11 mouse cellular contexts compared by ENCODE assay signal in genomic region chr13:49391374-49391773, GRCm38 (mm10). TPM values are rescaled to one million over a fixed set of nuclear protein-coding genes. Genes with fewer than 3 reads are reported as not detected.
DNase-seq lines count a peak whose midpoint lies in the region; ATAC-seq lines count a peak whose summit lies in the region.
"Had no signal": no experiment of that assay in that cellular context is flagged by ENCODE, and none has a peak within 500 bp of the region (broad histone marks: within the 10 kb centered on the region; RNA-seq: fewer than 3 reads in every experiment).

No protein-coding gene starts in this region.

- H3K27ac ChIP-seq in kidney, embryonic 15.5 days: no peak overlapping the region
- H3K27ac ChIP-seq: embryonic facial prominence, embryonic 15.5 days; hindbrain, embryonic 12.5 days had no signal

- H3K4me2 ChIP-seq in kidney, embryonic 15.5 days: no peak overlapping the region
- H3K4me2 ChIP-seq: embryonic facial prominence, embryonic 15.5 days; hindbrain, embryonic 12.5 days had no signal

- no peak for ATAC-seq in kidney, embryonic 15.5 days (replicated peaks; ENCODE audit: low FRiP score)

- H3K36me3 ChIP-seq in kidney, embryonic 15.5 days: peaks cover 14% of the 10 kb centered on the region

- no peaks in the 10 kb centered on the region for H3K27me3 ChIP-seq in kidney, embryonic 15.5 days
- H3K27me3 ChIP-seq: embryonic facial prominence, embryonic 15.5 days; hindbrain, embryonic 12.5 days had no signal

- H3K4me1 ChIP-seq in kidney, embryonic 15.5 days: no peaks in the 10 kb centered on the region
- H3K4me1 ChIP-seq: embryonic facial prominence, embryonic 15.5 days; hindbrain, embryonic 12.5 days had no signal

- DNase-seq in kidney, postnatal 4 days: peak; percentile 42 to 45
- DNase-seq in 3T3-L1 (ENCODE audit: low read depth, low spot score) (peak; percentile 64), 416B (ENCODE audit: low read depth) (peak; percentile 86)
- DNase-seq in c-Kit-negative CD71-positive TER-119-positive erythroid progenitor cells, embryonic 14.5 days (ENCODE audit: low read depth, low spot score): peak; percentile 8
- no peak for DNase-seq in cerebellum, adult 8-10 months
- DNase-seq in layer of hippocampus, postnatal 36 days: no peak
- no peak for DNase-seq in kidney, adult 9 months
- DNase-seq: gastrocnemius, postnatal 36 days had no signal

- no peak overlapping the region for H3K9ac ChIP-seq in kidney, embryonic 15.5 days
- H3K9ac ChIP-seq: embryonic facial prominence, embryonic 15.5 days; hindbrain, embryonic 12.5 days had no signal

- H3K4me3 ChIP-seq in kidney, embryonic 15.5 days (replicated peaks): no peak overlapping the region
- H3K4me3 ChIP-seq: embryonic facial prominence, embryonic 15.5 days; hindbrain, embryonic 12.5 days had no signal

- no peaks in the 10 kb centered on the region for H3K9me3 ChIP-seq in kidney, embryonic 15.5 days (replicated peaks)
- H3K9me3 ChIP-seq: embryonic facial prominence, embryonic 15.5 days; hindbrain, embryonic 12.5 days had no signal

- 95% methylated on average over 2 of the region's 2 CpGs for WGBS in kidney, embryonic 15.5 days

RNA-seq across cellular contexts. Expression of gene Ippk, which starts 29.7 kb away (rescaled TPM):
- 16.5 and 17.9 TPM in 2 replicates for polyA plus RNA-seq in kidney, embryonic 15.5 days (2015; fragmentation: Nextera tagmentation; extraction: Ambion mirVana)
- total RNA-seq in layer of hippocampus, postnatal 36 days (2021): 10 to 100 TPM; 34.5 to 37.9 TPM

RNA-seq across cellular contexts. Expression of gene Bicd2, which starts 50.0 kb away (rescaled TPM):
- 25.0 and 26.5 TPM in 2 replicates for polyA plus RNA-seq in kidney, embryonic 15.5 days (2015; fragmentation: Nextera tagmentation; extraction: Ambion mirVana)
- total RNA-seq in layer of hippocampus, postnatal 36 days (2021): 10 to 100 TPM; 54.5 to 59.8 TPM

Comparison
In these comparisons a context has a peak if more than half of its experiments do, and no peak if none do; other contexts are left out.
1. DNase-seq: peak in kidney, postnatal 4 days (2 of 2), 3T3-L1 (single experiment), 416B (single experiment) and c-Kit-negative CD71-positive TER-119-positive erythroid progenitor cells, embryonic 14.5 days (single experiment); none in cerebellum, adult 8-10 months (single experiment), layer of hippocampus, postnatal 36 days (0 of 2) and kidney, adult 9 months (single experiment).